Mouse (Mus musculus): Measurements from ENCODE around the gene Olfr417. TPM values are rescaled to one million over a fixed set of nuclear protein-coding genes. Genes with fewer than 3 reads are reported as not detected.
"Not testable (repeated sequence)": the region's sequence is repeated elsewhere in the genome, so short reads cannot be mapped to it uniquely, and the experiment has no call there.

Olfr417 gene
- total RNA-seq (2014; rRNA removed) (not detected in 2 replicates), polyA plus RNA-seq (2015; fragmentation: Nextera tagmentation; extraction: Ambion mirVana) (not detected in 2 replicates)

- Histone ChIP-seq H3K4me1 (ENCODE audit: insufficient read depth) (no peaks in the 10 kb centered on the region), H3K9me3 (ENCODE audit: low read length) (no peaks in the 10 kb centered on the region), H3K4me3 (ENCODE audit: low read depth, low read length) (no peak within 1 kb of the TSS), H3K4me2 (ENCODE audit: low read depth) (no peak within 1 kb of the TSS), H3K27me3 (ENCODE audit: insufficient read depth, low read length) (no peaks in the 10 kb centered on the region), H3K27ac (ENCODE audit: low read depth, low read length) (no peak within 1 kb of the TSS), H3K36me3 (ENCODE audit: insufficient read depth) (no peaks in the 10 kb centered on the region), H3K9ac (no peak within 1 kb of the TSS)
- WGBS, result 65% methylated on average over 2 of the region's 2 CpGs
- no peak for DNase-seq
- ATAC-seq, result no peak
- no peak for TF ChIP-seq CTCF (IDR thresholded peaks at IDR 0.05; ENCODE audit: low read depth)
Measured at GRCm38 (mm10) chr1:174364882-174365451, at the start of gene Olfr417. Gene Olfr417 (plus strand): TSS chr1:174365122.

GRCm38 (mm10) chr1:174317308-174317707, 47.6 kb upstream of the Olfr417 start:
- no peaks in the 10 kb centered on the region for H3K27me3 ChIP-seq (ENCODE audit: insufficient read depth, low read length)
- TF ChIP-seq CTCF (IDR thresholded peaks at IDR 0.05; ENCODE audit: low read depth), result no peak

DNA sequence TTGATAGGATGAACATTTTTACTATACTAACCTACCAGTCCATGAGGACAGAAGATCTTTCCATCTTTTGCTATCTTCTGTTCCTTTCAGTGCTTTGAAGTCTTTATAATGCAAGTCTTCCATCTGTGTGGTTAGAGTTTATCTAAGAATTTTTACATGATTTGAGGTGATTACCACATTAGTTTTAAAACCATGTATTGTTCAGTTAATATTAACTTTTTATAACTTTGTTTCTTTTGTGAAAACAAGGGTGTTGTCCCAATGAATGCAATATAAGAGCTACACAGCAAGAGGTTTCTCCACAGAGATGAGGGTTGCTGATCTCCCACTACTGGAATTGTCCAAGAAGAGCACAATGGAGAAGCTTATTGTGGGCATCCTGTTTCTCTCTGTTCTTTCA, 34.7 kb upstream of the Olfr417 start, which contains the start of gene Mptx1:
Mptx1 (plus strand) TSS at position 301 of the 400 bp plus-strand sequence.
- Histone ChIP-seq H3K36me3 (ENCODE audit: insufficient read depth) (no peaks in the 10 kb centered on the region), H3K27me3 (ENCODE audit: insufficient read depth, low read length) (no peaks in the 10 kb centered on the region), H3K4me2 (ENCODE audit: low read depth) (no peak within 1 kb of the TSS), H3K27ac (ENCODE audit: low read depth, low read length) (no peak within 1 kb of the TSS), H3K9me3 (ENCODE audit: low read length) (no peaks in the 10 kb centered on the region), H3K9ac (no peak within 1 kb of the TSS), H3K4me3 (ENCODE audit: low read depth, low read length) (no peak within 1 kb of the TSS), H3K4me1 (ENCODE audit: insufficient read depth) (no peaks in the 10 kb centered on the region)
- no peak for TF ChIP-seq CTCF (IDR thresholded peaks at IDR 0.05; ENCODE audit: low read depth)
- DNase-seq, result no peak
- no peak for ATAC-seq

More at GRCm38 (mm10) chr1:174317308-174317707, 47.6 kb upstream of the Olfr417 start:
- Histone ChIP-seq H3K4me1 (ENCODE audit: insufficient read depth) (no peaks in the 10 kb centered on the region), H3K9ac (no peak overlapping the region), H3K4me2 (ENCODE audit: low read depth) (no peak overlapping the region), H3K9me3 (ENCODE audit: low read length) (no peaks in the 10 kb centered on the region), H3K27ac (ENCODE audit: low read depth, low read length) (no peak overlapping the region), H3K36me3 (ENCODE audit: insufficient read depth) (no peaks in the 10 kb centered on the region), H3K4me3 (ENCODE audit: low read depth, low read length) (no peak overlapping the region)
- 82% methylated on average over 2 of the region's 2 CpGs for WGBS
- no peak for DNase-seq
- no peak for ATAC-seq

DNA sequence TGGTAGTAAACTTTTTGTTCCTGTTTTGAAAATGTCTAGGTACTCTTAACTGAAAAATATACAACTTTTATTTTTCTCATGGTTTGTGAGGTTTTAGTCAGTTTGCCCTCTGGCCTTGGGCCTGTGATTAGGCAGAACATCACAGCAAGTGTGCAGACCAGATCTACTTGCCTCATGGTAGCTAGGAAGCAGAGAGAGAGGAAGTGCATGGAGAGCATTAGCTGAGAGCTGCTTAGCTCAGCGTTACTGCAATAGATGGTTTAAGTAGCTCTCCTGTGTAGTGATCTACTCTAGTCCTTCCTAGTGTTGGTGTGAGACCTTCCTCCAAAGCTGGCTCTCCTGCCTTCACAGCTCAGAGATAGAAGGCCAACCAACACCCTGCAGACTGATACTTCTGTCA, 11.3 kb upstream of the Olfr417 start:
- DNase-seq; H3K9ac ChIP-seq; H3K27me3 ChIP-seq (ENCODE audit: insufficient read depth, low read length); H3K4me2 ChIP-seq (ENCODE audit: low read depth); H3K4me3 ChIP-seq (ENCODE audit: low read depth, low read length); ATAC-seq; H3K27ac ChIP-seq (ENCODE audit: low read depth, low read length); H3K9me3 ChIP-seq (ENCODE audit: low read length); H3K4me1 ChIP-seq (ENCODE audit: insufficient read depth); H3K36me3 ChIP-seq (ENCODE audit: insufficient read depth): not testable (repeated sequence)
- 77% methylated on average over 1 of the region's 1 CpGs for WGBS

GRCm38 (mm10) chr1:174354640-174355039, 10.3 kb upstream of the Olfr417 start:
- no peak overlapping the region for H3K9ac ChIP-seq
- no peak for TF ChIP-seq CTCF (IDR thresholded peaks at IDR 0.05; ENCODE audit: low read depth)
- ATAC-seq, result no peak
- H3K4me1 ChIP-seq (ENCODE audit: insufficient read depth), result no peaks in the 10 kb centered on the region
- no peak for DNase-seq
- no peak overlapping the region for H3K4me2 ChIP-seq (ENCODE audit: low read depth)
- no peaks in the 10 kb centered on the region for H3K9me3 ChIP-seq (ENCODE audit: low read length)
- 79% methylated on average over 5 of the region's 5 CpGs for WGBS
- no peaks in the 10 kb centered on the region for H3K27me3 ChIP-seq (ENCODE audit: insufficient read depth, low read length)
- no peaks in the 10 kb centered on the region for H3K36me3 ChIP-seq (ENCODE audit: insufficient read depth)
- no peak overlapping the region for H3K27ac ChIP-seq (ENCODE audit: low read depth, low read length)
- H3K4me3 ChIP-seq (ENCODE audit: low read depth, low read length), result no peak overlapping the region

DNA sequence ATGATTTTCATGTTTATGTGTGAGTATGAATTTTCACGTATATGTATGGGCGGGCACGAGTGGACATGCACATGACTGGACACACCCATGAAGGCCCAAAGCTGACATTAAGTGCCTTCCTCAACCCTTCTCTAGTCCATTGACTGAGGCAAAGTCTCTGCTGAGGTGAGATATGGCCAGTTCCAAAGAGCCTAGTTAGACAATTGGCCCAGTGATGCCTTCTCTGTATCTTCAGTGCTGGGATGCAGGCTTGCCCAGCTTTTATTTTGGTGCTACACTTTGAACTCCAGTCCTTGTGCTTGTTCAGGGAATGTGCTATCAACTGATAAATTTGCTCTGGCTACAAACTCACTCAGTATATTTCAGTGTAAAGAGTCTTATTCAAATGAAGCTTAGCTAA, 8.9 kb downstream of the Olfr417 start:
- Histone ChIP-seq H3K9ac (no peak overlapping the region), H3K4me2 (ENCODE audit: low read depth) (no peak overlapping the region), H3K36me3 (ENCODE audit: insufficient read depth) (no peaks in the 10 kb centered on the region), H3K27me3 (ENCODE audit: insufficient read depth, low read length) (no peaks in the 10 kb centered on the region), H3K9me3 (ENCODE audit: low read length) (no peaks in the 10 kb centered on the region), H3K4me1 (ENCODE audit: insufficient read depth) (no peaks in the 10 kb centered on the region), H3K4me3 (ENCODE audit: low read depth, low read length) (no peak overlapping the region), H3K27ac (ENCODE audit: low read depth, low read length) (no peak overlapping the region)
- no peak for TF ChIP-seq CTCF (IDR thresholded peaks at IDR 0.05; ENCODE audit: low read depth)
- WGBS, result 93% methylated on average over 3 of the region's 3 CpGs
- DNase-seq (no peak), ATAC-seq (no peak)

DNA sequence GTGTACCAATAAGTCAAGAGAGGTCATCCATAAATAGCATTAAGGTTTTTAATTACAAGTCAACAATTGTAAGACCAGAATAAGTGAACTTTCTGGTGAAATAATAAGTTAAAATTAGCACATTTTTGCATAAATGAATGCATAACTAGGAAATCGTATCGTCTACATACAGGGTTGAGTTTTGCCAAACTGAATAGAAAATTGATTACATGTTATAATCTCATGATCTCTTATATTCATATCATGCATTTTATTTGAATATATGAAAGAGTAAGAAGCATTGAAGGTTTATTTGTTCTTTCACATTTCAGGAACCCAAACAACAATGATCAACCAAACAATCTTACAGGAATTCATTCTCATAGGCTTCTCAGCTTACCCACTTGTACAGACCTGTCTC, 25.8 kb downstream of the Olfr417 start, which contains the start of gene Olfr248:
Olfr248 (plus strand) TSS at position 301 of the 400 bp plus-strand sequence.
- Histone ChIP-seq H3K4me3 (ENCODE audit: low read depth, low read length) (no peak within 1 kb of the TSS), H3K4me1 (ENCODE audit: insufficient read depth) (no peaks in the 10 kb centered on the region), H3K9me3 (ENCODE audit: low read length) (no peaks in the 10 kb centered on the region), H3K27me3 (ENCODE audit: insufficient read depth, low read length) (no peaks in the 10 kb centered on the region), H3K27ac (ENCODE audit: low read depth, low read length) (no peak within 1 kb of the TSS), H3K9ac (no peak within 1 kb of the TSS), H3K4me2 (ENCODE audit: low read depth) (no peak within 1 kb of the TSS), H3K36me3 (ENCODE audit: insufficient read depth) (no peaks in the 10 kb centered on the region)
- DNase-seq, result no peak
- WGBS, result 70% methylated on average over 2 of the region's 2 CpGs
- TF ChIP-seq CTCF (IDR thresholded peaks at IDR 0.05; ENCODE audit: low read depth), result no peak
- no peak for ATAC-seq

Data from forebrain, postnatal 0 days (tissue).